Mouse (Mus musculus) liver, postnatal 0 days (tissue): ENCODE results near the gene Caskin1. TPM values are rescaled to one million over a fixed set of nuclear protein-coding genes. Genes with fewer than 3 reads are reported as not detected.

Experiments used
- ATAC-seq: fragments of 200-750 bp; cut with Nextera tagmentation; 2 replicates; pipeline ENCODE4 v1.8.0; 2017; ENCODE audit warnings: mild to moderate bottlenecking, moderate library complexity
- DNase-seq: peaks from one replicate; pipeline ENCODE4 v3.0.0-alpha.2; 2016
- H3K27ac ChIP-seq: fragments of 300-500 bp; sonication (generic); 2 replicates; pipeline ENCODE4 v1.5.1; 2014; ENCODE audit warnings: antibody characterized with exemption, moderate library complexity, mild to moderate bottlenecking, low read depth
- H3K27me3 ChIP-seq: fragments of 300-500 bp; sonication (generic); 2 replicates; pipeline ENCODE4 v1.6.1; 2014; ENCODE audit warnings: low read length, control low read depth, mixed read lengths; ENCODE audit not compliant: insufficient read depth
- H3K36me3 ChIP-seq: fragments of 300-500 bp; sonication (generic); replicated peaks from 2 replicates; pipeline ENCODE4 v1.6.1; 2014; ENCODE audit warnings: mild to moderate bottlenecking, control low read depth, low read length, moderate library complexity, mixed read lengths; ENCODE audit not compliant: insufficient read depth
- H3K4me1 ChIP-seq: fragments of 300-500 bp; sonication (generic); 2 replicates; pipeline ENCODE4 v1.6.1; 2014; ENCODE audit warnings: antibody characterized with exemption, mild to moderate bottlenecking, control low read depth; ENCODE audit not compliant: insufficient read depth
- H3K4me2 ChIP-seq: fragments of 300-500 bp; sonication (generic); 2 replicates; pipeline ENCODE4 v1.6.1; 2014; ENCODE audit warnings: low read depth, mild to moderate bottlenecking, low read length, moderate library complexity, mixed read lengths
- H3K4me3 ChIP-seq: fragments of 300-500 bp; sonication (generic); 2 replicates; pipeline ENCODE4 v1.5.1; 2014; ENCODE audit warnings: low read depth, low read length
- H3K9ac ChIP-seq: fragments of 300-500 bp; sonication (generic); replicated peaks from 2 replicates; pipeline ENCODE4 v1.6.1; 2014; ENCODE audit warnings: mild to moderate bottlenecking, moderate library complexity
- H3K9me3 ChIP-seq: fragments of 300-500 bp; sonication (generic); 2 replicates; pipeline ENCODE4 v1.6.1; 2016; ENCODE audit warnings: mild to moderate bottlenecking, control low read depth, low read length, mixed read lengths
- CTCF ChIP-seq: sonication (generic); IDR thresholded peaks from 2 replicates; pipeline ENCODE4 v1.5.1; 2016; ENCODE audit warnings: antibody characterized with exemption, low read depth
- EP300 ChIP-seq: IDR thresholded peaks from 2 replicates; pipeline ENCODE4 v1.6.1; 2016; ENCODE audit warnings: antibody characterized with exemption, low read depth, mild to moderate bottlenecking
- WGBS: fragments of 180-500 bp; shearing (Covaris S2); extraction: QIAGEN DNeasy Blood & Tissue Kit; methylation state at CpG from one replicate; pipeline ENCODE4 v1.1.7; 2014; ENCODE audit not compliant: insufficient replicate concordance; 5-methylcytosine and 5-hydroxymethylcytosine counted together
- polyA plus RNA-seq: library from polyadenylated mRNA; unstranded; fragments of >200 nt; fragmentation: Nextera tagmentation; extraction: Ambion mirVana; gene quantifications from 2 replicates; pipeline ENCODE4 v1.2.1, GENCODE M21; 2015

Gene Caskin1
- polyA plus RNA-seq, 1 experiment from 2014 or later: not detected

GRCm38 (mm10) chr17:24477053-24477984 lies 11.1 kb upstream of the Caskin1 start:
- ATAC-seq: no peak
- Histone ChIP-seq H3K27ac (peak overlapping the region; percentile 84), H3K4me3 (peak overlapping the region; percentile 78), H3K36me3 (peaks cover 39% of the 10 kb centered on the region), H3K4me1 (peaks cover 15% of the 10 kb centered on the region), H3K27me3 (no peaks in the 10 kb centered on the region), H3K9ac (0 out of 2 replicates have a peak overlapping the region, but pooled peaks have one; percentile 77), H3K4me2 (peak overlapping the region; percentile 66), H3K9me3 (no peaks in the 10 kb centered on the region)
- TF ChIP-seq EP300 (no peak), CTCF (no peak)
- DNase-seq: no peak
- WGBS: 85% methylated on average over 20 of the region's 20 CpGs

GRCm38 (mm10) chr17:24477985-24478600 lies 10.3 kb upstream of the Caskin1 start:
- Histone ChIP-seq H3K27me3 (no peaks in the 10 kb centered on the region), H3K4me2 (peak overlapping the region; percentile 66), H3K9me3 (no peaks in the 10 kb centered on the region), H3K36me3 (peaks cover 36% of the 10 kb centered on the region), H3K27ac (peak overlapping the region; percentile 84), H3K4me3 (peak overlapping the region; percentile 78), H3K9ac (peak overlapping the region; percentile 77), H3K4me1 (peaks cover 11% of the 10 kb centered on the region)
- ATAC-seq (no peak), DNase-seq (no peak)
- WGBS: 40% methylated on average over 11 of the region's 11 CpGs
- TF ChIP-seq EP300: no peak
- no peak for TF ChIP-seq CTCF

GRCm38 (mm10) chr17:24478663-24479380 lies 9.6 kb upstream of the Caskin1 start, which contains the start of gene Mlst8:
Gene Mlst8 (minus strand): TSS chr17:24479078.
- Histone ChIP-seq H3K27me3 (no peaks in the 10 kb centered on the region), H3K27ac (peak within 1 kb of the TSS; percentile 84), H3K4me2 (peak within 1 kb of the TSS; percentile 66), H3K4me3 (peak within 1 kb of the TSS; percentile 78), H3K9ac (peak within 1 kb of the TSS; percentile 77), H3K9me3 (no peaks in the 10 kb centered on the region), H3K4me1 (peaks cover 11% of the 10 kb centered on the region), H3K36me3 (peaks cover 34% of the 10 kb centered on the region)
- peak; percentile 75 for TF ChIP-seq EP300
- TF ChIP-seq CTCF: peak; percentile 97
- under 1% methylated on average over 48 of the region's 48 CpGs for WGBS
- ATAC-seq: peak; percentile 97
- peak; percentile 98 for DNase-seq

- Histone ChIP-seq H3K4me3 (peak overlapping the region; percentile 78), H3K4me1 (peaks cover 11% of the 10 kb centered on the region), H3K27ac (no peak overlapping the region), H3K9me3 (no peaks in the 10 kb centered on the region), H3K9ac (no peak overlapping the region; the same call in 1 of the 2 replicates), H3K4me2 (peak overlapping the region; percentile 66), H3K27me3 (no peaks in the 10 kb centered on the region), H3K36me3 (peaks cover 28% of the 10 kb centered on the region)
- 20% methylated on average over 1 of the region's 1 CpGs for WGBS
- no peak for TF ChIP-seq CTCF
- TF ChIP-seq EP300: no peak
- ATAC-seq (no peak), DNase-seq (no peak)
Measured at GRCm38 (mm10) chr17:24479431-24479830, 9.0 kb upstream of the Caskin1 start.

GRCm38 (mm10) chr17:24480201-24480826 lies 8.1 kb upstream of the Caskin1 start:
- peaks cover 19% of the 10 kb centered on the region for H3K36me3 ChIP-seq
- no peak overlapping the region for H3K27ac ChIP-seq
- peaks cover 11% of the 10 kb centered on the region for H3K4me1 ChIP-seq
- no peak overlapping the region for H3K4me3 ChIP-seq
- ATAC-seq (no peak), DNase-seq (no peak)
- H3K27me3 ChIP-seq: no peaks in the 10 kb centered on the region
- H3K4me2 ChIP-seq: no peak overlapping the region
- TF ChIP-seq EP300 (no peak), CTCF (peak; percentile 44)
- 53% methylated on average over 3 of the region's 3 CpGs for WGBS
- no peaks in the 10 kb centered on the region for H3K9me3 ChIP-seq
- no peak overlapping the region for H3K9ac ChIP-seq
